Comparison of ENCODE assay signal across 10 mouse cellular contexts in the genomic region with DNA sequence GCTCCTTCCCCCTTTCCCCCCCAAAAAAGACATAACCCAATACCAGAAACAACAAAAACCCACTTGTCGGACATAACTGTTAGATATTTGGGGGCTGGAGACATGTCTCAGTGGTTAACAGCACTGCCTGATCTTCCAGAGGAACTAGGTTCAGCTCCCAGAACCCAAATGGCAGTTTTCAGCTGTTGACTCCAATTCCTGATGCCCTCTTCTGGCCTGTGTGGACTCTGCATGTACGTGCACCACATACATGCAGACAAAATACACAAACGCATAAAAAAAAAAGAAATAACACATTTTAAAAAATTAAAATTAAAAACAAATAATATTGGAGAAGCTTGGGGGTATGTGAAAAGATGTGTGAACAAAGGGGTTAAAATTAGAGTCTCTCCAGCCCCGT. TPM values are rescaled to one million over a fixed set of nuclear protein-coding genes. Genes with fewer than 3 reads are reported as not detected.
DNase-seq lines count a peak whose midpoint lies in the region; ATAC-seq and TF ChIP-seq lines count a peak whose summit lies in the region.
"Had no signal": no experiment of that assay in that cellular context is flagged by ENCODE, and none has a peak within 500 bp of the region (broad histone marks: within the 10 kb centered on the region; RNA-seq: fewer than 3 reads in every experiment).

No protein-coding gene starts in this region.

- in situ Hi-C loops in CH12.LX (cut with MboI; ENCODE audit: low pct_ligation_motif_present, low pct_unique_long_range_greater_than_20kb, low sequenced_read_pairs), result no loop called here

- peak; percentile 15 to 55 for DNase-seq in kidney, adult 8-10 months
- peak; percentile 24 for DNase-seq in CH12.LX (ENCODE audit: extremely low read depth)
- peak; percentile 49 for DNase-seq in kidney, postnatal 14 days
- DNase-seq in thymus, postnatal 36 days, result peak; percentile 23 to 24
- no peak for DNase-seq in layer of hippocampus, adult 9-10 months (ENCODE audit: low spot score)

- no peak overlapping the region for H3K27ac ChIP-seq in kidney, embryonic 14.5 days (ENCODE audit: low read depth, low read length)
- H3K27ac ChIP-seq in CH12.LX (ENCODE audit: insufficient read depth, low read depth), result no peak overlapping the region
- no peak overlapping the region for H3K27ac ChIP-seq in bone marrow, adult 2 months (ENCODE audit: control insufficient read depth, insufficient read depth, low read depth, low read length, poor library complexity)
- H3K27ac ChIP-seq: embryonic facial prominence, embryonic 12.5 days; limb, embryonic 15.5 days had no signal

- H3K4me1 ChIP-seq in kidney, embryonic 14.5 days (ENCODE audit: control insufficient read depth, insufficient read depth, low read length), result no peaks in the 10 kb centered on the region
- H3K4me1 ChIP-seq in CH12.LX (ENCODE audit: control insufficient read depth in 1 of 2, insufficient read depth in 2 of 2), result no peaks in the 10 kb centered on the region
- H3K4me1 ChIP-seq in bone marrow, adult 2 months (ENCODE audit: control insufficient read depth, insufficient read depth, low read length), result no peaks in the 10 kb centered on the region
- H3K4me1 ChIP-seq: embryonic facial prominence, embryonic 12.5 days; limb, embryonic 15.5 days had no signal

- peak; percentile 35 for TF ChIP-seq RAD21 in CH12.LX (IDR thresholded peaks at IDR 0.05; ENCODE audit: low read depth, low read length)

- dilution Hi-C loops in CH12.LX (cut with MboI; ENCODE audit: extremely low pct_ligation_motif_present, extremely low pct_unique_long_range_greater_than_20kb, low sequenced_read_pairs), result no loop called here

- H3K9me3 ChIP-seq in kidney, embryonic 14.5 days (ENCODE audit: control insufficient read depth, low read length), result no peaks in the 10 kb centered on the region
- no peaks in the 10 kb centered on the region for H3K9me3 ChIP-seq in CH12.LX (replicated peaks; ENCODE audit: low read length)
- H3K9me3 ChIP-seq: embryonic facial prominence, embryonic 12.5 days; limb, embryonic 15.5 days had no signal

- ATAC-seq in kidney, embryonic 14.5 days (ENCODE audit: low FRiP score, low TSS enrichment), result no peak
- ATAC-seq in granulocyte monocyte progenitor cell, adult 5-6 weeks (replicated peaks; ENCODE audit: poor library complexity, severe bottlenecking), result no peak

- no peaks in the 10 kb centered on the region for H3K79me2 ChIP-seq in CH12.LX (replicated peaks; ENCODE audit: control insufficient read depth, extremely low read depth, insufficient read depth, poor library complexity, severe bottlenecking)

- WGBS in kidney, embryonic 14.5 days, result 85% methylated on average over 4 of the region's 4 CpGs
- 84% methylated on average over 4 of the region's 4 CpGs for WGBS in bone marrow, adult 2 months

- no peak overlapping the region for H3K9ac ChIP-seq in kidney, embryonic 14.5 days (ENCODE audit: low read depth, low read length)
- no peak overlapping the region for H3K9ac ChIP-seq in CH12.LX (ENCODE audit: insufficient read depth, low read depth)
- H3K9ac ChIP-seq: embryonic facial prominence, embryonic 12.5 days; limb, embryonic 15.5 days had no signal

- no peak for TF ChIP-seq EP300 in CH12.LX (IDR thresholded peaks at IDR 0.05; ENCODE audit: low read length)

- H3K36me3 ChIP-seq in kidney, embryonic 14.5 days (ENCODE audit: control insufficient read depth, insufficient read depth, low read length), result peaks cover 19% of the 10 kb centered on the region; the same call in 1 of the 2 replicates
- peaks cover 0 to 40% of the 10 kb centered on the region in 2 experiments for H3K36me3 ChIP-seq in CH12.LX (replicated peaks in 1 of 2; ENCODE audit: control insufficient read depth in 1 of 2, insufficient read depth in 1 of 2, low read length in 1 of 2)

- no peak overlapping the region for H3K4me3 ChIP-seq in kidney, embryonic 14.5 days (ENCODE audit: low read length)
- H3K4me3 ChIP-seq in CH12.LX (replicated peaks in 1 of 3; ENCODE audit: low read depth in 2 of 3, low read length in 2 of 3, poor library complexity in 1 of 3), result no peak overlapping the region
- no peak overlapping the region for H3K4me3 ChIP-seq in bone marrow, adult 2 months (replicated peaks; ENCODE audit: control insufficient read depth, low read depth, low read length)
- H3K4me3 ChIP-seq: embryonic facial prominence, embryonic 12.5 days; limb, embryonic 15.5 days had no signal

- TF ChIP-seq CTCF in CH12.LX (conservative IDR thresholded peaks at IDR 0.05 in 1 of 2, IDR thresholded peaks at IDR 0.05 in 1 of 2; ENCODE audit: low read depth in 2 of 2, low read length in 2 of 2), result peak in 1 of 2 experiments; percentile 56; a peak in 2 of 4 replicates
- peak; percentile 43 for TF ChIP-seq CTCF in bone marrow, adult 2 months (IDR thresholded peaks at IDR 0.05; ENCODE audit: control insufficient read depth, insufficient read depth, low read length)

- H3K27me3 ChIP-seq in kidney, embryonic 14.5 days (ENCODE audit: control insufficient read depth, insufficient read depth, low read length), result no peaks in the 10 kb centered on the region
- no peaks in the 10 kb centered on the region for H3K27me3 ChIP-seq in CH12.LX (replicated peaks)
- H3K27me3 ChIP-seq: embryonic facial prominence, embryonic 12.5 days; limb, embryonic 15.5 days had no signal

- no peak for TF ChIP-seq POLR2A in CH12.LX (IDR thresholded peaks at IDR 0.05; ENCODE audit: low read depth, low read length)
- TF ChIP-seq POLR2A in bone marrow, adult 2 months (IDR thresholded peaks at IDR 0.05; ENCODE audit: borderline replicate concordance, control insufficient read depth, low read depth, low read length), result no peak

- H3K4me2 ChIP-seq in kidney, embryonic 14.5 days (replicated peaks; ENCODE audit: low read depth, low read length), result no peak overlapping the region
- H3K4me2 ChIP-seq in CH12.LX (ENCODE audit: insufficient read depth, low read depth, poor library complexity, severe bottlenecking), result no peak overlapping the region
- H3K4me2 ChIP-seq: embryonic facial prominence, embryonic 12.5 days; limb, embryonic 15.5 days had no signal

TF ChIP-seq in CH12.LX, 34 proteins besides CTCF, POLR2A, EP300 and RAD21:
- TF ChIP-seq SMC3 (IDR thresholded peaks at IDR 0.05; ENCODE audit: low read depth, low read length), result peak; percentile 66
- no peak for TF ChIP-seq HCFC1 (IDR thresholded peaks at IDR 0.05; ENCODE audit: low read depth, low read length)
- TF ChIP-seq BHLHE40 (IDR thresholded peaks at IDR 0.05; ENCODE audit: low read depth, low read length), result no peak
- TF ChIP-seq USF1 (IDR thresholded peaks at IDR 0.05; ENCODE audit: low read depth, low read length), result no peak
- TF ChIP-seq MXI1 (IDR thresholded peaks at IDR 0.05; ENCODE audit: low read depth, low read length), result no peak
- no peak for TF ChIP-seq NELFE (IDR thresholded peaks at IDR 0.05; ENCODE audit: low read depth, low read length)
TF ChIP-seq in CH12.LX: peak in this region for 1.

RNA-seq across cellular contexts. Expression of a gene that starts 54.5 kb away (rescaled TPM):
- 11.2 and 19.2 TPM in 2 replicates for polyA plus RNA-seq in kidney, embryonic 14.5 days (2014; fragmentation: Nextera tagmentation; extraction: Ambion mirVana)
- 5.7 and 6.4 TPM in 2 replicates for total RNA-seq in CH12.LX (2012; rRNA removed)
- 8.9 and 11.4 TPM in 2 replicates for total RNA-seq in CH12.LX (2014; rRNA removed)
- polyA plus RNA-seq in CH12.LX (2012; ENCODE audit: insufficient read length, low read depth), result 8.1 and 8.8 TPM in 2 replicates
- 7.5 and 12.0 TPM in 2 replicates for polyA plus RNA-seq in bone marrow, adult 2 months (2011; ENCODE audit: insufficient read depth, insufficient read length, low replicate concordance, missing spikeins)
- total RNA-seq in granulocyte monocyte progenitor cell, adult 5-6 weeks (2014; fragmentation: Nextera tagmentation), result 19.9 and 21.0 TPM in 2 replicates
- total RNA-seq in granulocyte monocyte progenitor cell, adult 5-6 weeks (2017), result 25.5 and 25.6 TPM in 2 replicates
